Mouse (Mus musculus) cerebellum, adult (tissue): ENCODE data around the gene Gm9887.

ENCODE experiments used
- ATAC-seq: cut with Nextera tagmentation; 2 replicates; pipeline ENCODE4 v1.9.2; 2017; ENCODE audit warnings: mild to moderate bottlenecking, moderate library complexity, mixed read lengths; ENCODE audit not compliant: insufficient number of reproducible peaks, low FRiP score, low TSS enrichment

Gene Gm9887

DNA sequence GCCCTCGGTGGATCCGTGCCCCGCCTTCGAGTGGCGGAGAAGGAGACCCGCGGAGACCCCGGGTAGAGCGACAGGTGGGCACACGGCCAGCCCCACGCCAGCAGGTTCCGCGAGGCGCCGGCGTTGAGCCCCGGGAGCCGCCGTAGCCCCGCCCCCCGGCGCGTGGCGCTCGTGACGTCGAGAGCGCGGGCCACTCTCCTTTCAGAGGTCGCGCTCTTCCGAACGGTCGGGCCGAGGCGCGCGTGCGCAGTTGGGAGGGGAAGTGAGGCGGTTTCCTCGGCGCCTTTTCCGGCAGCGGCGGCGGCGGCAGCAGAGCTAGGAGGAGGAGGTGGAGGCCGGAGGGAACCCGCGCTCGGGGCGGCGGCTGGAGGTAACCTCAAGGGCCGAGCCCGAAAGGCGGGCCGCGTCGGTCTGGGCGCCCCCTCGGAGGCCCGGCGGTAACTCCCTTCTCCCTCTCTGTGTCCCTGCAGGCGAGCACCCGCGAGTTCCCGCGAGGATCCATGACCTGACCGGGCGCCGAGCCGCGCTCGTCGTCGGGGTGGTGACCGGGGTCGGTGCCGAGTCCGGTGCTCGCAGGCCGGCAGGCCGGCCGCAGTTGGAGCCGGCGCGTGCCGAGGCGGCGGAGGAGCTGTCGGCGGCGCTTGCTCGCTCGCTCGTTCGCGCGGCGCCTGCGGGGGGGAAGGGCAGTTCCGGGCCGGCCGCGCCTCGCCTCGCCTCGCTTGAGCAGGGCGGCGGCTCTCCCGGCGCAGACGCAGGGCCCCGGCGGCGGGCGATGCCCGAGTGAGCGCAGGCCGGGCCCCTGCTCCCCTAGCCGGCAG is at the start of gene Gm9887, which contains the start of gene Arf6:
TSS of gene Gm9887 (minus strand) at position 605 of the 818 bp plus-strand sequence.
TSS of gene Arf6 (plus strand) at position 297 of the 818 bp plus-strand sequence.
- ATAC-seq: peak; percentile 91

DNA sequence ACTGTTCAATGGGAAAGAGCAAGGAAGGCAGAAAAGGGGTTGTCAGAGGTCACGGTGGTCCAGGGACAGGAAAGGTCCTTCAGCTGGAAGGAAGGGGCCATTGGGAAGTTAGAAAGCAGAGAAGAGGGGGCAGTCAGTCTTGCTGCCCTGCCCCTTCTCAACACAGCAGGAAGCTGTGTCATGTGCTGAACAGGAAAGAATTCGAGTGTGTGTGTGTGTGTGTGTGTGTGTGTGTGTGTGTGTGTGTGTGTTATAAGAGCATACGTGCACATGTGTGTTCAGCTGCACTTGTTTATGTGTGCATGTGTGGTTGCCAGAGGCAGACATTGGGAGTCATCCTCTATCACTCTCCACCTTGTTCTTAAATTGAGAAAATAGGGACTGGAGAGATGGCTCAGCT is 48.5 kb upstream of the Gm9887 start:
- ATAC-seq: no peak

DNA sequence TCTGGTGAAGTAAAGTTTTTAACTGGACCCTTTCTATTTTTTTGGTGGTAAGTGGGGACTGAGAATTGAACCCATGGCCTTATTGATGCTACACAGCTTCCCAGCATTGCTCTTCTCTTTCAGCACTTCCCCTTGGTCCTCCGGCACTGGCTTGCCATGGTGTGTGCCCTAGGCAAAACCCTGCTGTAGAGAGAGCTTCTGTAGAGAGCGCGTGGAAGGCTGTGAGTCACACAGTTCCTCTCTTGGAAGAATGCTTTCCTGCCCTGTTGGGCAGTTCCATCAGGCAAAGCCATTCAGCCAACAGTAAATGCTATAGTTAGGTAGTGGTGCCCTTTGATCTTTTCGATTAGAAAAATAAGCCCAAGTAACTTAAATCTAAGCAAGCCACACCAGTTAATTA is 47.3 kb upstream of the Gm9887 start:
- ATAC-seq: no peak

DNA sequence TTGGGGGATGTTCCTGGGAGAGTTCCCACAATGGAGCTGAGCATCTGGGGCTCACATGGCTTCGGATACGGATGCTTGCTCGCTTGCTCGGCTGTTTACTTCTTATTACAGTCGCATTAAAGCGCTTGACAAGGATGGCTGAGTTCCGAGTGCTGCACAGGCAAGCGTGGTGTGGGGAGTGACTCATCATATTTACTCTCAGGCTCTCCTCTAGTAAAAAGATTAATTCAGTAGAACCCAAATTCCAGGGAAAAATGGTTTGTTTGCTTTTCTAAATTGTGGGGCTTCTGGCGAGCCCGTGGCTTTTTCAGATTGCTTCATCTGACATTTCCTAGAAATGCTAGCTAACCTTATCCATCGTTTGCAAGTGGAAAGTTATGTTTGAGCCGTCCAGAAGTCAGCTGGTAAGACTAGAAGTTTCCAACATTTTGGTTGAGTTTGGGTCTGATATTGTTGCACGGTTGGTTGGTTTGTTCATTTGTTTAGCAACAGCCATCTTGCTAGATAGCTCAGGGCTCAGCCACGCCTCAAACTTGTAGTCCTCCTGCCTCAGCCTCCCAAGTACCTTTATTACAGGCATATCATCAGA is 46.9 kb upstream of the Gm9887 start:
- ATAC-seq: no peak

DNA sequence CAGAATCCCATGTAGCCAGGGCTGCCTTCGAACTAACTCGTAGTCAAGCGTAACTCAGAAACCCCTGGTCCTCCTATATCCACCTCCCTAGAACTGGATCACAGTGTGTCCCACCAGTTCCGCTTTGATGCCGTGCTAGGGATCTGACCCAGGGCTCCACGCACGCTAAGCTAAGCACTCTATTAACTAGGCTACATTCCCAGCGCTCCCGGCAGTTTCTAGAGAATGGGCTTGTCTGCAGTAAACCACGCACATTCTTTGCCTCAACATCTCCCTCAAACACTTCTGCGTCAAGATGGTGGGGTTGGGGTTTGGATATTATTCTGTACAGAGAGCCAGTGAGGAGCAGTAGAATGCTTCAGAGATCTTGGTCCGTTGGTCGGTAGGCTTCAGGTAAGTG is 46.3 kb upstream of the Gm9887 start:
- no peak for ATAC-seq

DNA sequence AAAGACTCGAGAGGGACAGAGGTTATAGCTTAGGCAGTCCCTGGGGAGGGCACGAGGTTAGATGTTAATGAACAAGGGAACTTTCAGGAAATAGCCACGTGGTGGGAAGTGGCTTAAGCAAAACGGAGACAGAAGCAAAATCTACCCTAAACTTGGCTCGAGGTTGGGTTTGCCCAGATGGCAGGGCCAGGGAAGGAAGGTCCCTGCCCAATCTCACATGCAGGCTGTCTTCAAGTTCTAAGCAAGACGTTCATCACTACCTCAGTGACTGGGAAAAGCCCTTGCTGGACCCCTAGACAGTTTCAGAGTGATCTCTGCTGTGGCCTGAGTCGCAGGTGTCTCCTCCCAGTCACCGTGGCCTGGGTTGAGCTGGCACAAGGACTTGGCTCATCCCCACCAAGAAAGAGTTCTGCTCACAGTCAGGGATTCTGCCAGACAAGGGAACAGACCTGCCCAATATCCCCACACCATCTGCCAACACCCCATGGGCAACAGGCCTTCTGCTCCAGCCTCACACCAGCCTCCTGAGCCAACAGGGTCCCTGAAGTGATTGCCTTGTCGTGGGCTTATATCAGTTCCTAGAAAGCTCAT is 45.5 kb upstream of the Gm9887 start:
- peak; percentile 93 for ATAC-seq

DNA sequence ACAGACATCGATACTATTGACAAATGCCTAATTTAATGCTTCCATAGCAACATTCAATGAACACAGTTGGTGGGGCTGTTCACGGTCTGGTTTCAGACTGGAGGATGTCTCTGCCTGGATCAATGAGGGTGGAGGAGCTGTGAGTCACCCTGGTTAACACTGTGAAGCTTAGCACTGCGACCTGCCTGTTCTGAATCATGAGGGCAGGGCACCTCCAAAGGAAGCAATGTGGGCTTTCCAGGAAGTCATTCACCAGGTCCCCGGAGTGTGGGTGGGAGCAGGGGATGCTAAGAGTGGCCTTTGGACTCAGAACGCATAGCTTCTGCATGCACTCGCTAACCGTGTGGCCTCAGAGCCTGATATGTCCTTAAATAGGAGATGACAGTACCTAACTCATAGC is 44.5 kb upstream of the Gm9887 start:
- ATAC-seq: no peak

DNA sequence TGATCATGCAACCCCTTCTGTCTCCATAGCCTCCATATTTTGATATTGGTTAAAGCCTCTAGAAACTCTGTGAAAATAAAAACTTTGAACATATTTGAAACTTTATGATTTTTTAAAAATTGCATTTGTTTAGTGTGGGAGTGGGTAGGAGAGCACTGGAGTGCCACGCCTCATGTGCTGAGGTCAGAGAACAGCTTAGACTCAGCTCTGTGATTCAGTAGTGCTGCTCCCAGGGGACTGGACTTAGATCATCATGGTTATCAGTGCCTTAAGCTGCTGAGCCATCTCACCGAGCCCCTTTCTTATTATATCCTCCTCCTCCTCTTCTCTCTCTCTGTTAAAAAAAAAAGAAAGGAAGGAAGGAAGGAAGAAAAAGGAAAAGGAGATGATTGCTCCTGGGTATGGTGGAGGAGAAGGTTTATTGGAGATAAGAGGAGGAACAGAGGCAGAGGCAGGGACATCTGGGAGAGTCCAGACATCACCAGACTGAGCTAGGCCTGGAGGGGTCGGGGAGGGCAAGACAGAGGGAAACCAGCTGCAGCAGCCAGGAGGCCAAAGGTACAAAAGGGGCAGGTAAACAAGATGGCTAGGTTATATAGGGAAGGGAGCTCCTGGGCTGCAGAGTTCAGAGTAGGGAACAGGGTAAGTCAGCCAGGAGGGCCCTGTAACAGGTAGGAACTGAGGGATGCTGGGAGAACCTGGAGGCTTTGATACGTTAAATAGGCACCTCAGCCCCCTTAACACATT is 42.7 kb upstream of the Gm9887 start:
- no peak for ATAC-seq

DNA sequence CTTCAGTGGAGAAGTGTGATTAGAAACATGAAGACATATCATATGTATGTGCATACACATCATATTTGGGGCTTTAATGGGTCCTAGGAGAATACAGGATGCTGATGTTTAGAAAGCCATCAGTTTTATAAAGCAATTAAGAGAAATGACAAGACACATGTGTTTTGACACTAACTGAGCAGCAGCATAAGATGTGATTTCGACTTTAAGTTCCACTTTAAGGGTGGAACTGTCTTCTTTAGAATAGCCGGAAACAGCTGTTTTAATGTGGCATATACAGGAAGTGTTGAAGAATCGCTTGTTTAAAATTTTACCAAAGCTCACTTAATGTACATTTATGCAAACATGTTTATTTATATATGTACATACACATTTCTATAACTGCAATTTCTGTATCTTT is 41.0 kb upstream of the Gm9887 start:
- ATAC-seq: no peak

DNA sequence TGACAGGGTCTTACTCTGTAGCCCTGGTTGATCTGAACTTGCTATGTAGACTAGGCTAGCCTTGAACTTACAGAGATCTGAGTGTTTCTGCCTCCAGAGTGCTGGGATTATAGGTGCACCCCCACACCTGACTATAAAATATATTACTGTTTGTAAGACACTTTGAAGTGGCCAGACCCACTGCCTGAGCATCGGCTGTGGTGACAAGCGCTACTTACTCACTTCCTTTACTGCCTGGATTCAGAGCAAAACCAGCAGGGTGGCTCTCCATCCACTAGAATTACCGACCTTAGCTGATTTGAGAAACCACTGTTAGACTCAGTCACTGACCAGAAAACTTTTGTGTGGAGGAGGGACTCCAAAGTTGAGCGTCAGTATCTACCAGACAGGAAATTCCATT is 39.7 kb upstream of the Gm9887 start:
- ATAC-seq: no peak

DNA sequence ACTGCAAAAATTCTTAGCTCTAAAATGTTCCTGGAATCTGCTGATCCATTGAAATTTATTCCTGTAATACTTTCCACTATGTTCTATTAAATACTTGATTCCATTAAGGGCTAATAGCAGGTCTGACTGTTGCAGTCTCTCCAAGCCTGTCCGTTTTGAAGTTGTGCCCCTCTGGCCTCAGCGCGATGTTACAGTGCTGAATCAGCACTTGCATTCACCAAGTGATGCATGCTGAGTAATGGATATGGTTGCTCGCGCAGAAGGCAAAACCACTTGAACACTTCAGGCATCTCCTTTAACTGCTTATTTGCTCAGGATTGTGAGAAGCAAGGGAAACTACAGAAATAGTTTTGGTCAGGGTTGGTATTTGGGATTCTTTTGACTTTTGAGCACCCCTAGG is 38.5 kb upstream of the Gm9887 start:
- no peak for ATAC-seq

DNA sequence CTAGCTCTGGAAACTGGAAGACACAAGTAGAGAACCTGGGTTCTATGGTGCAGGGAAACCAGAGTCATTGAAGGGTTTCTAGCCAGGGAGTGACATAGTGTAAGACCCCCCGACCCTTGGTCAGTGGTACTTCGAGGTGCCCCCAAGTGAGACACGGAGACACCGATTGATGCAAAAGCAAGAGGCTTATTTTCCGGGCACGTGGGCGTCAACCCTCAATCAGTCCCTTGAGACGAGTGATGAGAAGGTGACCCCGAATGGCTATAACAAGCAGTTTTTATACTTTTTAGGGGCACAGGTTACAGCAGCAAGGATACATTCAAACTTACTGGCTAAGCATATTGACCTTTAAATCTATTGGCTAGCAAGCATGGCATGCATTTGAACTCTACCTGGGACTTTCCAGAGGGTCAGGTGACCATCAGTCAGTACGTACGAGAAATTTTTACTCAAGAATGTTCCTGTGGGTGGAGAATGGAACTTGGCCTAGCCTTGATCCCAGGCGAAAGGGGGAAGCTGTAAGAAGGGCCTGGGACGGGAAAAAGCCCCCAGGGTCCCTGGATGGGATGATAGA is 30.4 kb upstream of the Gm9887 start:
- no peak for ATAC-seq

DNA sequence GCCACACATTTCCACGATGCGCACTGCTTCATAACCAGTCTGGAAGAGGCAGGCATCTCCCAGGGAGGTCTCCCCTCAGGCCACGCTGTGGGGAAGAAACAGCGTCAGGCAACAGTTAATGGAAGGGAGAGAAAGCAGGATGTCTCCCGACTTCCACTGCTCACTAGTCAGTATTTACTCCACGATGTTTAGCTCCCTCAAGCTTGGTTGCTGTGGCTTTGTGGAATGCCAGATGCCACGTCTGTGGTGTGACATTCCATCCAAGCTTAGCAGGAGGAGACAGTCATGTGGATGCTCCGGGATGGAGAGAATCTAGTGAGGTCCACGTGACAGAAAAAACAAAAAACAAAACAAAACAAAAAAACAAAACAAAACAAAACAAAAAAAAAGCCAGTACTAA is 29.8 kb upstream of the Gm9887 start:
- no peak for ATAC-seq

DNA sequence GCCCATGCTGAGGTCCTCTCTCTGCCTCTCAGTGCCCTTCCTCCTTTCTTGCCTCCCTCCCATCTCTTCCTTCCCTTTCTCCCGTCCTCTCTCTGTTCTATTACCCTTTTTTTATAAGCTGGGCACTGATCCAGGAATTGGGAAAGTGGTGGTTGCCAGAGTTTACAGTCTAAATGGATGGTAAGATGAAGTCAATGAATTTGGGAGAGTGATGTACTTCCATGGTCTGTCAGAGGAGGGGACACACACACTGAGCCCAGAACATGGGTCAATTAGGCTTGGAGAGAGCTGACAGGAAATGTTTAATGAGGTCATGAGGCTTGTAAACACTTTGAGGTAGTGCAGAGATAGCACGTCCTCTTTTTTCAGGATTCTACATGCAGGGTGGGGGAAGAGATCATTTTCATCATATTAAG is 28.6 kb upstream of the Gm9887 start:
- no peak for ATAC-seq

DNA sequence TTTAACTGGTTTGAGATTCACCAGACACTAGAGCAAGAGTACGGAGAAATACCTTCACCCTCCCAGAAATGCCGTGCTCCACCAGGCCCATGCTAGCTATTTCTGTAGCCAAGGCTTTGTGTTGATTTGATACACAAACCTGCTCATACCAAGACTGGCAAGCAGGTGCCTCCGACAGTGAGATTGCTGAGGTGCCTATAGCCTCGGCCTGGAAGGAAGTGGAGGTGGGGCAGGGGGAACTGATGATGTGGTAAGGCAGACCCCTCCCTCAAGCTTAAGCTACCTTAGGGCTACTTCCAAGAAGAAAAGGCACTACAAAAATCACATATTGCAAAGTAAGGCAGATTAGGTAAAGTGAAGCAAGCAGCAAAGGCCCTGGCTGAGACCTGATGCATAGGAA is 28.1 kb upstream of the Gm9887 start:
- ATAC-seq: no peak

DNA sequence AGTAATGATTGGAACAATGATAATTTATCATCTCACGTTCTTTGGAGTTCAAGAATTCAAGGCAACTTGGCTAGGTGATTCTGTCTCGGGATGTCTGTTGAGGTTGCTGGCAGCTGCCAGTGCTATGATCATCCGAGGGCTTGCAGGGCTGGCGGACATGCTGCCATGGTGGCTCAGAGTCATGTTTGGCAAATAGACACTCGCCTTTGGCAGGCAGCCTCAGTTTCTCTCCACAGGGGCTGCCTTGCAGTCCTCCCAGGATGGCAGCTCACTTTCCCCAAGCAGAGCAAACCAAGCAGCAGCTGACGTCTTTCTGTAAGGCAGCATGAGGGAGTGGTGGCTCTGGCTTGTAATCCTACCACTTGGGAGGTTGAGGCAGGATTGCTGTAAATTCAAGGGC is 22.2 kb upstream of the Gm9887 start:
- peak; percentile 98 for ATAC-seq

DNA sequence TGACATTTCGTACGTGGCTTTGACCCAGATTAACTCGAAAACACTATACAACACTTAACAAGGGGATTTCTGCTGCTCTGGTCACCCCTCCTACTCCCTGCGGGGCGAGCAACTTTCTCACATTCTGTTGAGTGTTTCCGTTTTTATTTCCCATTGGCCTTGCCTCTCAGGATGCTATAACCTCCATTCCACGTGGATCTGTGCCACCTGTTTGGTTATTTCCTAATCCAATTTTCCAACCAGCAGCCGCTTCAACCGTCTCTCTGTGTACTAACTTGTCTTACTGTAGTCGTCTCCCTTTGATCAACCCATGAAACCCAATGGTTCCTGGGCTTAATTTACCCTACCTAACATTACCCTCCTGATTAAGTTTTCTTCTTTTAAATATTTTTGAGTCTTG is 20.8 kb upstream of the Gm9887 start:
- ATAC-seq: no peak

DNA sequence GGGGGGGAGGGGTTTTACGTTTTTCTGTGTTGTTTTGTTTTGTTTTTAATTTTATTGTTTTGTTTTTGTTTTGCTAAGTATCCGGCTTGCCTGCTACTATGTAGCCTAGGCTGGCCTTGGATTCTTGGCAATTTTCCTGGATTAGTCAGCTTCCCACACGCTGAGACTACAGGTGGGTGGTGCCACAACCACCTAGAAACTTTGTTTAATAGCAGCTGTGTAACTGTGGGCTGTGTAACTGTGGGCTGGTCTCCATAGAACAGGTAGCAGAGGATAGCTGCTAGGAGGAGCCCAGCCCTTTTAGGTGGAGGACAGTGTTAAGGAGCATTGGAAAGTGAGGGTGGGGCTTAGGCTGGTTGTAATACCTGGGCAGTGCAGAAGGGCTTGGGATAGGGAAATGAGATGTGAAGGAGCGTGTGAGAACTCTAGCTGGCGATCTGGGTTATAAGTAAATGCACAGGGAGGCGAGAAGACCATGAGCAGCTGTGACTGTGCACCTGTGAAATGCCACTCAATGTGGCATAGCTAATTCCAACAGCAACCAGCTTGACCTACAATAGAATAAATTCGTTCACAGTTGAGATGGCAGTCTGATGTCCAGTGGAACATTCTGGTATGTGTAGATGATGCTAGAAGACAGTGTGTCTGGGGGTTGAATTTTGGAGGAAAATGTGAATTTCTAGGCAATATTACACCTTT is 17.9 kb upstream of the Gm9887 start:
- no peak for ATAC-seq

DNA sequence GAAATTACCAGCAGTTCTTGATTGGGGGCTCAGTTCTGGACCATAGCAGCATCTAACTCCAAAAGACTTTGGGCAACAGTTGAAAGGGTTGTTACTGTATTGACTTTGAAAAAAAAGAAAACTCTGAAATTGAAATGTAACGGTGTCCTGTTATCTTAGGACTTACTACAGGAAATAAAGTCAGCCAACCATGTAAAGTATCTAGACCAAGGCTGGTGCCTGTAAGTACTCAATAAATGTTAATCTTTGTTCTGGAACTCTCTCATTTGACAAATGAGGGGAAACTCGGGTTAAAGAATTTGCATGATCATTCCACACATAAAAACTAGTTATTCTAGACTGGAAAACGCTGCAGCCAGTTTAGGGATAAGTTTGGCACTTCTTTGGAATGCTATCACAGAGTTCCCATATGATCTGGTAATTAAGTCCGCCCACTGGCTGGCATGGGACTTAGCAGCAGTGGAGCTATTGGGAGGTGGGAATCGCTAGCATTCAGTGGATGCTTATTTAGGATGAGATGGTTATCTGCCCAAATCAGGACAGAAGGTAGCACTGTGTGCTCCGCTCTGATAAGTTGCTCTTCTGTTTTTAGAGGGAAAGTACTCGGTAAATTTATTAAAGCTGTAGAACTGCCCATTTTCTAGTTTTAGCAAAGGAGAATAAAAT is 17.1 kb upstream of the Gm9887 start:
- ATAC-seq: no peak
